Mouse (Mus musculus) adrenal gland (tissue): ENCODE results near the gene Mcts2.

ENCODE experiments used
- intact Hi-C: fragments of 180-260 bp; cut with DNase I; formaldehyde crosslinking; loops from one replicate; pipeline ENCODE4 v1.15.1; 2025
- long read RNA-seq, 2 experiments: library from polyadenylated mRNA; unstranded; transcript quantifications; one replicate each; pipeline ENCODE4 v2.0.0; 2020; ENCODE audit warnings: borderline replicate concordance in 1 of 2; ENCODE audit not compliant: insufficient replicate concordance in 1 of 2

Gene Mcts2
- long read RNA-seq, experiment 1, transcript Mcts2-201 (1 exons, 912 nt): major isoform, 11 of 12 reads
- long read RNA-seq, experiment 1, partial matches to known transcripts: 0 of 12 reads
- long read RNA-seq, experiment 1, other reads (novel, unspliced or antisense): 1 of 12 reads
- long read RNA-seq, experiment 2, transcript Mcts2-201 (1 exons, 912 nt): major isoform, 9 of 9 reads
- long read RNA-seq, experiment 2, partial matches to known transcripts: 0 of 9 reads
- long read RNA-seq, experiment 2, other reads (novel, unspliced or antisense): 0 of 9 reads

DNA sequence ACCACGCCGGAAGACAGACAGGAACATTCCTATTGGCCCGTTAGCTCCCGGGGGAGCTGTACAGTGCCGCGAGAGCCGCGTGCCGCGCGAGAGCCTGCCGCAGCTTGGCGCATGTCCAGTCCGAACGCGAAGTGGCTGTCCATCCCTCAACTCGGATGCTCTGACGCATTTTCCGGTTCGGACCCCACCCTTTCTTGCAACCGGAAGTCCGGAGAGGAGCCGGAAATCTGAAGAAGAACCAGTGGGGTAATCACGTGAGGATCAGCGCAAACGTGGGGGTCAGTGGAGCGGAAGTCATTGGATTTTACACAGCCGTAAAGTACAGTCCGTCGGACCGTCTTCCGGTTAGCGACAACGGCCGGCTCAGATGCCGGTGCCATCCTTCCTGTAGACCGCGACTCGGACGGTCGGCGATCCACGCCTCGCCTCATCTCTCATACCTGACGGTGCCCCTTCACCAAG lies at the start of gene Mcts2:
TSS of gene Mcts2 (plus strand) at position 230 of the 462 bp plus-strand sequence.
- intact Hi-C loops: no loop called here

DNA sequence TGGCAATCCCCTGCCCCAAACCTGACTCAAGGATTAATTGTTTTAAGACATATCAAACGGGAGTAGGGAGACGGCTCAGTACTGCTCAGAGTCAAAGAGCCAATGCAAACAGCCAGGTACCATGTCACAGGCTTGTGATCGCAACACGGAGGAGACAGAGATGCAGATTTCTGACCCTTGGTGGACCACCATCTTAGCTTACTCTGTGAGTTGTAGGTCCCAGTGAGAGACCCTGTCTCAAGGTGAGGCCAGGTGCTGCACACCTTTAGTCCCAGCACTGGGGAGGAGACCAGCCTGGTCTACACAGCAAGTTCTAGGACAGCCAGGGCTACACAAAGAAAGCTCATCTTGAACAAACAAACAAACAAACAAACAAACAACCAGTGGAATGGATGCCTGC lies 49.5 kb upstream of the Mcts2 start:
- intact Hi-C loops: no loop called here

- intact Hi-C loops: no loop called here
These were observed 48.0 kb upstream of the Mcts2 start for GRCm38 (mm10) chr2:152638865-152639264.

GRCm38 (mm10) chr2:152639406-152640113 lies 47.3 kb upstream of the Mcts2 start:
- intact Hi-C loops: no loop called here

GRCm38 (mm10) chr2:152652901-152653620 lies 33.8 kb upstream of the Mcts2 start:
- intact Hi-C loops: no loop called here

GRCm38 (mm10) chr2:152653874-152654715 lies 32.7 kb upstream of the Mcts2 start:
- intact Hi-C loops: no loop called here

DNA sequence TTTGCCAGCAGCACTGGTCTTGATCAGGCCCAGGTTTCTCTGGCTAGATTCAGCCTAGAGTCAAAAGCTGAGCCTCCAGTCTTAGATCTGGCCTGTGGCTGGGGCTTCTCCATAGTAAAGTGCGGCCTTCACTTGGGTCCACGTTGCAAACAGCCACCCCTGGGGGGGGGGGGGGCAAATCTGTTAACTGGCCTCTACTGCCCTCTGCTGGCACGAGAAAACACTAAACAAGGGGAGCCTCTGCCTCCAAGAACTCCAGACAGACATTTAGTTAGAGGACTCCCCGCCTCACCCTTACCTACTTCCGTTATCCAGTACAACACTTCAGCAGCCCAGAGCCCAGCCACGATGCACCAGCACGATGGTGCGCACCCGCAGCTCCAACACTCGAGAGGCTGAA lies 29.4 kb upstream of the Mcts2 start:
- intact Hi-C loops: loop anchor here (1.0 kb wide), 1 partner anchor 42 kb away; no protein-coding TSS in a partner anchor

GRCm38 (mm10) chr2:152661163-152661562 lies 25.7 kb upstream of the Mcts2 start:
- intact Hi-C loops: loop anchor here (10.0 kb wide), 1 partner anchor 106 kb away; no protein-coding TSS in a partner anchor

DNA sequence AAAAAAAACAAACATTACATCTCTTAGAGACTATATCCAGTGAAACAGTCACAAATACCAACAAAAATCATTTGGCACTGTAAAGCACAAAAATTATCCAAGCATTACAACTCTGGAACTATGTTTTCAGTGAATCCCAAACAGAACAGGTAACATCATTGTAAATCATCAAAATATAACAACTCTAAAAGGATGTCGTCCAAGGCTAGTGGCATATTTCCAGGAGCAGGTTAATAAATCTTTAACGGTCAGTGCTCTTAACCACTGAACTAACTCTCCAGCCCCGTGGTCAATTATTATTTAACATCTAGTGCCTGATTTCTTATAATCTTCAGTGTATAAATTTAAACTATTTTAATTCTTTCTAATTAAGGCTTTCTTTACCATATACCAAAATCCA lies 20.6 kb upstream of the Mcts2 start:
- intact Hi-C loops: loop anchor here (10.0 kb wide), 1 partner anchor 111 kb away; no protein-coding TSS in a partner anchor

DNA sequence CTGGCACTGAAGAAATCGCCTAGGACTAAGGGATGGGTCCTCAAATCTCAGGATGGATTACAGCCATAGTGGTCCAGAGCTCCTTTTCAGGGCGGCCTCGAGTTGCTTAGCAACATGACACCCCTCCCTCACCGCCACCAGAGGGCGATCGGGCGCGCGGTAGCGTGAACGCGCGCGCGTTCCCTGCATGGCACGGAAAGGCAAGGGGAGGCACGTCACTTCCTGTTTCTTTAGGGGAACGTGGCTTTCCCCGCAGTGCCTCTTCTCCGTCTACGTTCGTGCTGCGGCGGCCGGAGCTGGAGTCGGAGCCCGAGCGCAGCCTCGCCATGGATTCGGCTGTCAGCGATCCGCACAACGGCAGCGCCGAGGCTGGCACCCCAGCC lies 17.6 kb upstream of the Mcts2 start, which contains the start of gene H13:
TSS of gene H13 (plus strand) at position 206 of the 383 bp plus-strand sequence.
- intact Hi-C loops: loop anchor here (10.0 kb wide), 1 partner anchor 114 kb away; no protein-coding TSS in a partner anchor

- intact Hi-C loops: loop anchor here (10.0 kb wide), 1 partner anchor 115 kb away; no protein-coding TSS in a partner anchor
These were observed 17.0 kb upstream of the Mcts2 start for GRCm38 (mm10) chr2:152669639-152670484.

- intact Hi-C loops: no loop called here
These were observed 15.7 kb upstream of the Mcts2 start for GRCm38 (mm10) chr2:152670983-152671641.

- intact Hi-C loops: no loop called here
These were observed 15.2 kb upstream of the Mcts2 start for GRCm38 (mm10) chr2:152671642-152671999.

DNA sequence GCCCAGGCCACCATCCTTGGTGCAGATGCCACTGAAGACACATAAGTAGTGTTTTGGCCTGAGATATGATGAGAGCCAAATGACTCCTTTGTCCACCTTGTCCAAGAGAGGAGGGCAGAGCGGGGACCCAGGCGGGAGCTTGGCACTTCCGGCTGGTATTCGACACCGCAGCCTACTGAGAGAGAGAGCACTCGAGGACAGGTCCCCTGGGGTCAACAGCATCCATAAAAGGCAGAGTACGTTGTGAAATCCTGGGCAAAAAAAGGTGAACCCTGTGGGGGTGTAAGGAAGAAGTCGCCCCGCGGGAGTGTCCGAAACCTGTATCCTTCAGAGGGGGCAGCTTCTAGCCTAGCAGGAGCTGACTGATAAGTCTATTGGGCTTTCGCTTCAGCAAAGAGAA lies 14.7 kb upstream of the Mcts2 start:
- intact Hi-C loops: no loop called here

GRCm38 (mm10) chr2:152674148-152674547 lies 12.7 kb upstream of the Mcts2 start:
- intact Hi-C loops: no loop called here

DNA sequence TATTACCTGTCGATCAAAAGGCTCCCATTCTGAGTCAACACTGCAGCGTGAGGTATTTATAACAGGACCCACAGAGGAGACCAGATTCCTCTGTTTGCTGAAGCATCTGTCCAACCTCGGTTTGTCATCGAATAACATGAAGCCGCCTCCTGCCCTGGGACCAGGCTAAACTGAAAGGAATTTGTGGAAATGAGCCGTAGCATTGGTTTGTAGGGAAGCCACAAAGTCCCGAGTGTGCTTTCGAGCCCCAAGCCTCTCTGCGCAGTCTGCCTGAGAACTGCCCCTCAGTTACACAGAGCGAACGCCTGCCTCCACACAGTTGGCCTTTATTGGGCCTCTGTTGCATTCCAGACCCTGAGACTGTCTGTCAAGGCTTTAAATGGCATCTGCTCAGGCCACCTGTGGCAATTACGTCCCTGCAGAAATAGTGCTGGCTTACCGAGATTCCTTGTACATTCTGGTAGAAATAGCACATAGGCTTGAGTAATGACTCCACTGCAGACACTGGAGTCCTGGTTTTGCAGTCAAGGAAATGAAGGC lies 11.5 kb upstream of the Mcts2 start:
- intact Hi-C loops: no loop called here

DNA sequence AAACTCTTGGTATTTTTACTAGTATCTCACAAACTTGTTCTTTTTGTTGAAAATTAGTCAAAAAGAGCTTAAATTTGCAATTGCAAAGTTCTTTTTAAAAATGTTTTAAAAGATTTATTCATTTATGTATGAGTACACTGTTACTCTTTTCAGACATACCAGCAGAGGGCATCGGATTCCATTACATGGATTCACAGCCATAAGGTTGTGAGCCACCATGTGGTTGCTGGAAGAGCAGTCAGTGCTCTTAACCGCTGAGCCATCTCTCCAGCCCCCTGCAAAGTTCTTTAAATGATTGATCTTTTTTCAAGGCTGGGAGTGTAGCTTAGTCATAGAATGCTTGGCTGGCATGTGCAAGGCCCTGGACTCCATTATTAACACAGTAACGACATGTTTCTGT lies 8.5 kb upstream of the Mcts2 start:
- intact Hi-C loops: no loop called here

DNA sequence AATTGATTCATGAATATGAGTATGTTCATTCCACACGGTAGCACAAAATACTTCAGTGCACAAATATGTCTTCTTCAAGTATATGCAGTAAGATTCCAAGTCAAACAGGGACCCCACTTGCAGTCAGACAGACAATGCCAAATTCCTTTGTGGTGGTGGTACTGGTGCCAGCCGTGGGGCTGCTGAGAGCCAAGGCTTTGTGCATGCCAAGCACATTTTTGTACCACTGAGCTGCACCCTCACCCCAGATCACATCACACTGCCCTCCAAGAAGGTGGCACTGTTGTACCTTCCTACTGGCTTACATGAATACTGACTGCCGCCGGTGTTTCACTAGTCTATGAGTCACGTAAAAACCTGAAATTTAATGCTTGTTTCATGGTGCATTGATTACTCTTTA lies 7.9 kb upstream of the Mcts2 start:
- intact Hi-C loops: no loop called here

DNA sequence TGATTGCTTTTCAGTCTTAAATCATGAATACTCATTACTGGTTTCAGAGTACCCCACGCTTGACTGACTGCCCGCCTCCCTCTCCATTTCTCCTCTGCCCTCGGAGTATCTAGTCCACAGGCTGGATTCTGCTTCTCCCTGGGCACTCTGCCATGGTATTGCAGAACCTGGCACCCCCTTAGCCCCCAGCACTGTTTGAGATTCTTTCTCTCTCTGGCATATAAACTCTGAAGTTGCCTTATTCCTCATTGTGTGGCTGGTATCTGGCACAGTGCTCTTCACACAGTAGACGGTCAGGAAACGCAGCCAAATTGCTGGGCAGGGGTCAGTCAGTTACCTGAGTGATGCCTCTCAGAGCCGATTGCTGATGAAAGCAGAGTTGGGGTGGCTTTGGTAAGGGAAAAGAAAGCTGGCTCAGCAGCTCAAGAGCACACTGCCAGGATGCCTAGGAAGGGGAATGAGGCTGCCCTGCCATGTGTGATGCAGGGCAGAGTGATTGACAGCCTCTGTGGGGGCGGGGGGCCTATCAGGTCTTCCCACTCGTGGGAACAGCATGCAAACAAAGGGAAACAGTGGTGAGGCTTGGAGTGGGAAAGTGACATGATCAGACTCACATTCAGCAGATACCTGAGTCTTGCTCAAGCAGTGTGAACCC lies 7.0 kb upstream of the Mcts2 start:
- intact Hi-C loops: no loop called here
